Mouse (Mus musculus) kidney, postnatal 0 days (tissue): ENCODE data around the gene Spo11. TPM values are rescaled to one million over a fixed set of nuclear protein-coding genes. Genes with fewer than 3 reads are reported as not detected.

Experiments used
- ATAC-seq: fragments of 200-750 bp; cut with Nextera tagmentation; replicated peaks from 2 replicates; pipeline ENCODE4 v1.8.0; 2017; ENCODE audit warnings: low read depth, moderate number of reproducible peaks, moderate TSS enrichment, moderate library complexity; ENCODE audit not compliant: low FRiP score
- DNase-seq: peaks from one replicate; pipeline ENCODE4 v3.0.0-alpha.2; 2016; ENCODE audit warnings: low spot score
- H3K27ac ChIP-seq: fragments of 300-500 bp; sonication (generic); 2 replicates; pipeline ENCODE4 v1.5.1; 2014; ENCODE audit warnings: mild to moderate bottlenecking
- H3K27me3 ChIP-seq: fragments of 300-500 bp; sonication (generic); 2 replicates; pipeline ENCODE4 v1.6.1; 2014; ENCODE audit warnings: low read length, mixed read lengths; ENCODE audit not compliant: insufficient read depth
- H3K36me3 ChIP-seq: fragments of 300-500 bp; sonication (generic); 2 replicates; pipeline ENCODE4 v1.6.1; 2014; ENCODE audit warnings: low read length, mixed read lengths; ENCODE audit not compliant: insufficient read depth
- H3K4me1 ChIP-seq: fragments of 300-500 bp; sonication (generic); replicated peaks from 2 replicates; pipeline ENCODE4 v1.6.1; 2014; ENCODE audit warnings: antibody characterized with exemption, low read length, mixed read lengths; ENCODE audit not compliant: insufficient read depth
- H3K4me2 ChIP-seq: fragments of 300-500 bp; sonication (generic); 2 replicates; pipeline ENCODE4 v1.6.1; 2014; ENCODE audit warnings: mild to moderate bottlenecking, low read length, moderate library complexity, mixed read lengths
- H3K4me3 ChIP-seq: fragments of 300-500 bp; sonication (generic); replicated peaks from 2 replicates; pipeline ENCODE4 v1.5.1; 2014; ENCODE audit warnings: low read depth, low read length
- H3K9ac ChIP-seq: fragments of 300-500 bp; sonication (generic); 2 replicates; pipeline ENCODE4 v1.6.1; 2014; ENCODE audit warnings: low read depth, low read length
- H3K9me3 ChIP-seq: fragments of 300-500 bp; sonication (generic); replicated peaks from 2 replicates; pipeline ENCODE4 v1.6.1; 2016; ENCODE audit warnings: low read length, inconsistent platforms, mixed read lengths
- CTCF ChIP-seq: IDR thresholded peaks from 2 replicates; pipeline ENCODE4 v1.5.1; 2016; ENCODE audit warnings: antibody characterized with exemption, low read depth, mild to moderate bottlenecking, moderate library complexity
- WGBS: fragments of 180-500 bp; shearing (Covaris S2); extraction: QIAGEN DNeasy Blood & Tissue Kit; methylation state at CpG from one replicate; pipeline ENCODE4 v1.1.7; 2014; 5-methylcytosine and 5-hydroxymethylcytosine counted together
- polyA plus RNA-seq: library from polyadenylated mRNA; unstranded; fragments of >200 nt; fragmentation: Nextera tagmentation; extraction: Ambion mirVana; gene quantifications from 2 replicates; pipeline ENCODE4 v1.2.1, GENCODE M21; 2015

Gene Spo11
- polyA plus RNA-seq, 1 experiment from 2014 or later: 0.11 TPM

- Histone ChIP-seq H3K36me3 (no peaks in the 10 kb centered on the region), H3K27ac (no peak overlapping the region), H3K9me3 (no peaks in the 10 kb centered on the region), H3K4me2 (no peak overlapping the region), H3K4me3 (no peak overlapping the region), H3K9ac (no peak overlapping the region), H3K27me3 (no peaks in the 10 kb centered on the region), H3K4me1 (0 out of 2 replicates have a peak, but pooled peaks cover 6% of the 10 kb centered on the region)
- WGBS: 64% methylated on average over 4 of the region's 4 CpGs
- no peak for TF ChIP-seq CTCF
- no peak for ATAC-seq
- no peak for DNase-seq
Measured at GRCm38 (mm10) chr2:172978131-172978633, 682 bp downstream of the Spo11 start.

GRCm38 (mm10) chr2:172979666-172980345, 2.3 kb downstream of the Spo11 start:
- no peak for TF ChIP-seq CTCF
- Histone ChIP-seq H3K27ac (no peak overlapping the region), H3K4me1 (0 out of 2 replicates have a peak, but pooled peaks cover 6% of the 10 kb centered on the region), H3K36me3 (no peaks in the 10 kb centered on the region), H3K27me3 (no peaks in the 10 kb centered on the region), H3K4me2 (no peak overlapping the region), H3K9me3 (no peaks in the 10 kb centered on the region), H3K4me3 (no peak overlapping the region), H3K9ac (no peak overlapping the region)
- WGBS: 94% methylated on average over 43 of the region's 43 CpGs
- DNase-seq: no peak
- no peak for ATAC-seq

- Histone ChIP-seq H3K4me2 (no peak overlapping the region), H3K27me3 (no peaks in the 10 kb centered on the region), H3K4me1 (no peaks in the 10 kb centered on the region), H3K9ac (no peak overlapping the region), H3K36me3 (no peaks in the 10 kb centered on the region), H3K4me3 (no peak overlapping the region), H3K27ac (no peak overlapping the region), H3K9me3 (no peaks in the 10 kb centered on the region)
- DNase-seq: peak; percentile 8
- peak; percentile 58; the same call in 1 of the 2 replicates for TF ChIP-seq CTCF
- 74% methylated on average over 9 of the region's 9 CpGs for WGBS
- ATAC-seq: peak; percentile 57; the same call in 1 of the 2 replicates
Measured at GRCm38 (mm10) chr2:172982776-172983561, 5.5 kb downstream of the Spo11 start.

- no peaks in the 10 kb centered on the region for H3K27me3 ChIP-seq
- H3K9me3 ChIP-seq: no peaks in the 10 kb centered on the region
- H3K27ac ChIP-seq: no peak overlapping the region
- H3K4me2 ChIP-seq: no peak overlapping the region
- DNase-seq: no peak
- ATAC-seq: no peak
- 69% methylated on average over 6 of the region's 6 CpGs for WGBS
- no peak for TF ChIP-seq CTCF
- H3K36me3 ChIP-seq: no peaks in the 10 kb centered on the region
- no peaks in the 10 kb centered on the region for H3K4me1 ChIP-seq
- H3K4me3 ChIP-seq: no peak overlapping the region
- no peak overlapping the region for H3K9ac ChIP-seq
Measured at GRCm38 (mm10) chr2:172990161-172990560, 12.7 kb downstream of the Spo11 start.

- Histone ChIP-seq H3K9me3 (no peaks in the 10 kb centered on the region), H3K4me1 (0 out of 2 replicates have a peak, but pooled peaks cover 5% of the 10 kb centered on the region), H3K27me3 (no peaks in the 10 kb centered on the region), H3K27ac (no peak overlapping the region), H3K4me2 (no peak overlapping the region), H3K4me3 (no peak overlapping the region), H3K9ac (no peak overlapping the region), H3K36me3 (no peaks in the 10 kb centered on the region)
- peak; percentile 88 for TF ChIP-seq CTCF
- ATAC-seq: no peak
- peak; percentile 82 for DNase-seq
- WGBS: 8% methylated on average over 4 of the region's 4 CpGs
Measured at GRCm38 (mm10) chr2:172996207-172996606, 18.7 kb downstream of the Spo11 start.

GRCm38 (mm10) chr2:172997748-172998147, 20.2 kb downstream of the Spo11 start:
- no peak overlapping the region for H3K4me2 ChIP-seq
- no peak overlapping the region for H3K9ac ChIP-seq
- 66% methylated on average over 11 of the region's 11 CpGs for WGBS

More at GRCm38 (mm10) chr2:172997748-172998147, 20.2 kb downstream of the Spo11 start:
- H3K36me3 ChIP-seq: peaks cover 3% of the 10 kb centered on the region; the same call in 1 of the 2 replicates
- no peaks in the 10 kb centered on the region for H3K9me3 ChIP-seq
- H3K4me1 ChIP-seq: 0 out of 2 replicates have a peak, but pooled peaks cover 7% of the 10 kb centered on the region
- no peak for TF ChIP-seq CTCF
- no peaks in the 10 kb centered on the region for H3K27me3 ChIP-seq
- no peak overlapping the region for H3K27ac ChIP-seq
- ATAC-seq: no peak
- H3K4me3 ChIP-seq: no peak overlapping the region
- DNase-seq: no peak
